ENCODE assay signal across 30 mouse cellular contexts in the genomic region with DNA sequence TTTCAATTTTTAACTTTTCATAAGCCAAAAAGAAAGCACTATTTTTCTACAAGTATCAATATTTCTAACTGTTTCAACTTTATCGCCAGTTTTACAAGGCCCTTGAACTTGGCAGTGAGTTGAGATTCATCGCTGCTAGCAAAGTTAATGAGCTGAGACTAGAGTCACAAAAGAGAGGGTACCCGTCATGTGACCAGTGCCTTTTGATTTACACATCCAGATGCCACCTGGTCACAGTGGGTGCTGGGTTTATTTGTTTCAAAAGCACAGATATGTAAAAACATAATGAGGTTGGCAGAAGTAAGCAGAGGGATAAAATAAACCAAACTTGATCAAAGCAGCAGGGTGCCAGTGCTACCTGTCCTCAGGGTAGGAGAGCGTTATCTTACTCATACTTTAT.
DNase-seq lines count a peak whose midpoint lies in the region; ATAC-seq and TF ChIP-seq lines count a peak whose summit lies in the region.
"Had no signal": no experiment of that assay in that cellular context is flagged by ENCODE, and none has a peak within 500 bp of the region (broad histone marks: within the 10 kb centered on the region; RNA-seq: fewer than 3 reads in every experiment).

No protein-coding gene starts in this region.

- H3K9me3 ChIP-seq in heart, embryonic 16.5 days (replicated peaks; ENCODE audit: control insufficient read depth, low read length): no peaks in the 10 kb centered on the region
- H3K9me3 ChIP-seq: embryonic facial prominence, embryonic 13.5 days; hindbrain, embryonic 12.5 days; limb, embryonic 15.5 days; liver, embryonic 13.5 days; stomach, embryonic 15.5 days had no signal

- no peaks in the 10 kb centered on the region for H3K27me3 ChIP-seq in heart, embryonic 16.5 days (ENCODE audit: control insufficient read depth, insufficient read depth, low read length)
- H3K27me3 ChIP-seq: embryonic facial prominence, embryonic 13.5 days; hindbrain, embryonic 12.5 days; limb, embryonic 15.5 days; liver, embryonic 13.5 days; stomach, embryonic 15.5 days had no signal

- intact Hi-C loops in heart, postnatal 36 days (cut with DNase I): no loop called here

- no peak for TF ChIP-seq POLR2A in brain, embryonic 14.5 days (IDR thresholded peaks at IDR 0.05; ENCODE audit: borderline replicate concordance, extremely low read depth, insufficient read depth, insufficient read length, poor library complexity, severe bottlenecking)

- no peak overlapping the region for H3K9ac ChIP-seq in heart, embryonic 16.5 days (ENCODE audit: low read length)
- H3K9ac ChIP-seq: embryonic facial prominence, embryonic 13.5 days; hindbrain, embryonic 12.5 days; limb, embryonic 15.5 days; liver, embryonic 13.5 days; stomach, embryonic 15.5 days had no signal

- peak; percentile 28 for DNase-seq in embryo, embryonic 10.5 days (ENCODE audit: low spot score)
- no peak for DNase-seq in embryo, embryonic 10 days (ENCODE audit: low spot score)
- no peak for DNase-seq in heart, postnatal 36 days
- peak; percentile 41 for DNase-seq in brain, embryonic 14.5 days (ENCODE audit: low read depth)
- DNase-seq in hindlimb bud, embryonic 11.5 days (ENCODE audit: extremely low spot score, low read depth, low spot score): peak; percentile 47
- no peak for DNase-seq in spleen, postnatal 36 days (ENCODE audit: low spot score in 2 of 2)
- DNase-seq: adrenal gland, adult 2 months; adrenal gland, postnatal 36 days; cerebellum, adult 8-10 months; cerebellum, postnatal 25 days; gastrocnemius, postnatal 10 days; heart, postnatal 10 days; kidney, postnatal 14 days; layer of hippocampus, adult 9-11 months; liver, embryonic 13.5 days; lung, postnatal 10 days; midbrain, embryonic 14.5 days; right cerebral cortex, postnatal 14 days had no signal

- no peak for ATAC-seq in heart, embryonic 16.5 days (replicated peaks; ENCODE audit: extremely low read depth, insufficient read depth, low FRiP score)
- ATAC-seq in inflammation-experienced regulatory T-cells, adult 6 months: no peak
- ATAC-seq: activated CD4-positive, CD25-positive, alpha-beta regulatory T cell, adult 4 months; forebrain, embryonic 16.5 days; hindbrain, postnatal 0 days; intestine, postnatal 0 days had no signal

- peaks cover 54% of the 10 kb centered on the region for H3K36me3 ChIP-seq in heart, embryonic 16.5 days (ENCODE audit: control insufficient read depth, insufficient read depth)
- H3K36me3 ChIP-seq: embryonic facial prominence, embryonic 13.5 days; hindbrain, embryonic 12.5 days; limb, embryonic 15.5 days; stomach, embryonic 15.5 days had no signal

- H3K4me1 ChIP-seq in heart, embryonic 16.5 days (ENCODE audit: control insufficient read depth, insufficient read depth, low read length): peaks cover 40% of the 10 kb centered on the region

- TF ChIP-seq CTCF in brain, embryonic 14.5 days (IDR thresholded peaks at IDR 0.05; ENCODE audit: borderline replicate concordance, extremely low read depth, insufficient read depth, insufficient read length): no peak

- H3K4me3 ChIP-seq in heart, embryonic 16.5 days (ENCODE audit: low read length): no peak overlapping the region
- H3K4me3 ChIP-seq: embryonic facial prominence, embryonic 13.5 days; erythroblast, embryonic 14.5 days; hindbrain, embryonic 12.5 days; limb, embryonic 15.5 days; liver, embryonic 13.5 days; stomach, embryonic 15.5 days had no signal

- no peak overlapping the region for H3K4me2 ChIP-seq in heart, embryonic 16.5 days (ENCODE audit: low read depth, low read length)
- H3K4me2 ChIP-seq: embryonic facial prominence, embryonic 13.5 days; hindbrain, embryonic 12.5 days; limb, embryonic 15.5 days; liver, embryonic 13.5 days; stomach, embryonic 15.5 days had no signal

- WGBS in heart, embryonic 16.5 days: 82% methylated on average over 4 of the region's 4 CpGs

- peak overlapping the region; percentile 90 for H3K27ac ChIP-seq in heart, embryonic 16.5 days (ENCODE audit: low read length)
- H3K27ac ChIP-seq: hindbrain, postnatal 0 days; limb, embryonic 15.5 days; liver, embryonic 13.5 days; macrophage; stomach, embryonic 15.5 days had no signal

Comparison
In these comparisons a context has a peak if more than half of its experiments do, and no peak if none do; other contexts are left out.
1. DNase-seq: peak in embryo, embryonic 10.5 days (single experiment), brain, embryonic 14.5 days (single experiment) and hindlimb bud, embryonic 11.5 days (single experiment); none in embryo, embryonic 10 days (single experiment), heart, postnatal 36 days (0 of 2) and spleen, postnatal 36 days (0 of 2).